Mouse (Mus musculus) testis, adult 2 months (tissue): Measurements from ENCODE around the gene Fat2.

Source experiments
- CTCF ChIP-seq: fragments of 200-500 bp; IDR thresholded peaks from 2 replicates; pipeline ENCODE4 v1.5.1; 2012; ENCODE audit warnings: low read depth, mild to moderate bottlenecking, inconsistent platforms, low read length, moderate library complexity; ENCODE audit not compliant: control insufficient read depth, insufficient read depth, insufficient replicate concordance
- POLR2A ChIP-seq: fragments of 200-500 bp; IDR thresholded peaks from 2 replicates; pipeline ENCODE4 v1.6.1; 2012; ENCODE audit warnings: low read depth, mild to moderate bottlenecking, inconsistent platforms, low read length, moderate library complexity; ENCODE audit not compliant: control insufficient read depth

GRCm38 (mm10) chr11:55261105-55261504 is 75.3 kb downstream of the Fat2 start:
- TF ChIP-seq CTCF (no peak), POLR2A (no peak)
